Mouse (Mus musculus) embryonic fibroblast, embryonic 13.5 days (primary cell): Measurements from ENCODE around the gene Pigq. TPM values are rescaled to one million over a fixed set of nuclear protein-coding genes. Genes with fewer than 3 reads are reported as not detected.

Experiments
- H3K27ac ChIP-seq: 2 replicates; pipeline ENCODE4 v1.5.1; 2012; ENCODE audit warnings: low read length, control low read depth, inconsistent platforms; ENCODE audit not compliant: insufficient read depth
- H3K4me1 ChIP-seq: 2 replicates; pipeline ENCODE4 v1.6.1; 2011; ENCODE audit warnings: low read length; ENCODE audit not compliant: control insufficient read depth, insufficient read depth
- H3K4me3 ChIP-seq: 2 replicates; pipeline ENCODE4 v1.5.1; 2011; ENCODE audit warnings: mild to moderate bottlenecking, control low read depth, low read length; ENCODE audit not compliant: insufficient read depth
- CTCF ChIP-seq: IDR thresholded peaks from 2 replicates; pipeline ENCODE4 v1.5.1; 2011; ENCODE audit warnings: mild to moderate bottlenecking, control low read depth, low read length, moderate library complexity, borderline replicate concordance; ENCODE audit not compliant: insufficient read depth
- POLR2A ChIP-seq: IDR thresholded peaks from 2 replicates; pipeline ENCODE4 v1.6.1; 2011; ENCODE audit warnings: low read depth, mild to moderate bottlenecking, control low read depth, low read length, moderate library complexity
- polyA plus RNA-seq: library from polyadenylated mRNA; stranded (reverse); fragments of >200 nt; gene quantifications from 2 replicates; pipeline ENCODE4 v1.2.4, GENCODE M21; 2011; ENCODE audit warnings: low read depth; ENCODE audit not compliant: missing spikeins, insufficient read length

The Pigq gene
- polyA plus RNA-seq, 1 experiment: 47.8 TPM

DNA sequence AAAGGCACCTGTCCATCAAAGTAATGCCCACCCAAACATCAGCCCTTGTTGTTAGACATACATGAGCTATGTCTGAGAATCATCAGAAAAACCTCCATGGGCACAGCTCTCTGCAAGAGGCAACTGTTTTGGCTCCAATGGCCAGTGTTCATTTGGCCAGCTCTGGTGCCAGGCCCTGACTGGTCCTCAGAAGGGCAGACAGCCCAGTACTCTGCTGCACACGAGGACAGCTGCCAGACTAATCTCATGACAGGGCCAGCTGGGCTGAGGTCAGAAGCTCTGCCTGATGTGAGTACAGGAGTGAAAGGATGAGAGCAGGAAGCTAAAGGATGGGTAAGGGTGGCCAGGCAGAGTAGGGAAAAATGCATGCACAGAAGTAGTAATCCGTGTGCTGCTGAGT is 19.4 kb downstream of the Pigq start:
- TF ChIP-seq POLR2A (no peak), CTCF (no peak)
- no peak overlapping the region for H3K27ac ChIP-seq

DNA sequence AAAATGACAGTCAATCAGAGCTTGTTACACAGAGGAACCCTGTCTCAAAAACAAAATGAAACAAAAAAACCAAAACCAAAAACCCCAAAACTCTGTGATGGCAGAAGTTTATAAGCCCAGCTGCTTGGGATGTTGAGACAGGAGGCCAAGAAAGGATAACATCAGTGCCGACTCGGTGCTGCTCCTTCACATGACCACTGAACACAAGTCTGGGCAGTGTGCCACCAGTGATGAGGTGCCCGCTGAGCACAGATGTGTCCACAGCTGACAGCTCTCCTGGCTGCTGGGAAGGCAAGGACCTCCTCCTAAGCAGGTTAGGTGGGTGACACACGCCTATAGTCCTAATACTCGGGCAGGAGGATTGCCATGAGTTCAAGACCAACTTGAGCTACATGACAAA is 22.6 kb downstream of the Pigq start:
- H3K4me1 ChIP-seq: peaks cover 12% of the 10 kb centered on the region
- no peak overlapping the region for H3K27ac ChIP-seq
- TF ChIP-seq CTCF: no peak
- TF ChIP-seq POLR2A: no peak
- no peak overlapping the region for H3K4me3 ChIP-seq

More for the DNA sequence above, 19.4 kb downstream of the Pigq start:
- Histone ChIP-seq H3K4me1 (peaks cover 3% of the 10 kb centered on the region; the same call in 1 of the 2 replicates), H3K4me3 (no peak overlapping the region)

DNA sequence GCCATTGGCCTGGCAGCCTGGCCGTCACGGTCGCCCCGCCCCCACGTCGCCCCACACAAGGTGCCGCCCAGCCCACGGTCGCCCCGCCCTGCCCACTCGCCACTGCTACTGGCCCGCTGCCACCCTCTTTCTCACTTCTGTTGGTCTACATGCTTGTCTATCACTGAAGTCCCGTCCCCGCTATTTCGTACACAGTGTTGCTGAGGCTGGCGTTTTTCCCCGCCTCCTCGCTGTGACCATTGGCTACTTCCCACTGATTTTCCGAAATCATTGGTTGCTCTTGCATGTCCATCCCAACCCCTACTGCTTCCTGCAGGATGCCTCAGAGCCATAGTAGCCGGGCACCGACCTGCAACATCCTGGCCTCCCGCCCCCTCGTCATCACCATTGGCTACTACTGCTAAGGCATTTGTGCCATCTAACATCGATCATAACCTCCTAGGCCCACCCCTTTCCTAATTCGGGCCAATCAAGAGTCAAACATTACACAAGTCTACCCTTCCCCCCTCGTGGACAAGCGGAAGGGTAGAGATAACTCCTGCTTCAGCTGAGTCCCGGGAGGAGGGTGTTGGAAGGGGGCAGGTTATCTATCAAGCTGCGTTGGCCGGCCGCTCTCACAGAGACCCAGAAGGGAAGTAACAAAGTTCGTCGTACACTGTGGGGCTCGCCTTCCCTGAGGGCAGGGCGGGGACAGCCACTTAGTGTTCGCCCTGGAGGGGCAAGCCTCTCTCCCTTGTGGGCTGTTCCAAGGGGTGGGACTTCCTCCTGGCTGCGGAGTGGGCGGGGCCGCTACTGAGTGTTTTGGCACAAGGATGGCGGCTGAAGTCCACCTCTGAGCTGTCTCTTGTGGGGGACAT is 24.7 kb downstream of the Pigq start:
- TF ChIP-seq CTCF (no peak), POLR2A (peak; percentile 77; the same call in 1 of the 2 replicates)
- peak overlapping the region; percentile 89 for H3K27ac ChIP-seq
- H3K4me1 ChIP-seq: peaks cover 13% of the 10 kb centered on the region

DNA sequence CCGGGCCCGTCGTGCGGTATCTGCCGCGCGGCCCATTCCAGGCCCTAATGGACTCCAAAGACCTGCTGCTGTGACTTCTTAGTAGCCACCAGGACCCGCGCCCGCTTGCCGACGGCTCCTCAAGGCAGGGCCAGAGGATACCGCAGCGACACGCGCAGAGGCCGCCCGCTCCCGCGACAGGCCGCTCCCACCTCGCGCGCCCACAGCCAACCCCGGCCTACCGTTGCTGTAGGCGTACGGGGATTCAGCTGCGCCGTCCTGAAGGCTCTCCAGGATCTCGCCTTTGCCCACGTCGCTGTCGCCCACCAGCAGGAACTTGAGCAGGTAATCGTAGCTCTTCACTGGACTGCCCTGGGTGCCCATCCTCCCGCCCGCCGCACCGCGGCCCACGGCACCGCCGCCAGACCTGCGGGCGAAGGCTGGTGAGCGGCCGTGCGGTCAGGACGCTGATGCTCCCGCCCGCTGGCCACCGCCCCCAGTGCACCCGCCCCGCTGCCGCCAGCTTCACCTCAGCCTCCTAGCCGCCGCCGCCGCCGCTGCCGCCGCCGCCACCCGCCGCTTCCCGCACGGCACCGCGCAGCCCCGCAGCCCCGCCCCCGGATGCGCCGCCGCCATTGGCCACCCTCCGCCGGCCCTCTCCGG is 25.5 kb downstream of the Pigq start, which contains the start of gene Rab40c:
Rab40c (minus strand) TSS at position 584 of the 642 bp plus-strand sequence.
- Histone ChIP-seq H3K4me1 (peaks cover 13% of the 10 kb centered on the region), H3K27ac (peak within 1 kb of the TSS; percentile 89), H3K4me3 (peak within 1 kb of the TSS; percentile 72)
- TF ChIP-seq POLR2A (no peak; the same call in 1 of the 2 replicates), CTCF (no peak)

More for the DNA sequence above, 24.7 kb downstream of the Pigq start:
- peak overlapping the region; percentile 63 for H3K4me3 ChIP-seq

DNA sequence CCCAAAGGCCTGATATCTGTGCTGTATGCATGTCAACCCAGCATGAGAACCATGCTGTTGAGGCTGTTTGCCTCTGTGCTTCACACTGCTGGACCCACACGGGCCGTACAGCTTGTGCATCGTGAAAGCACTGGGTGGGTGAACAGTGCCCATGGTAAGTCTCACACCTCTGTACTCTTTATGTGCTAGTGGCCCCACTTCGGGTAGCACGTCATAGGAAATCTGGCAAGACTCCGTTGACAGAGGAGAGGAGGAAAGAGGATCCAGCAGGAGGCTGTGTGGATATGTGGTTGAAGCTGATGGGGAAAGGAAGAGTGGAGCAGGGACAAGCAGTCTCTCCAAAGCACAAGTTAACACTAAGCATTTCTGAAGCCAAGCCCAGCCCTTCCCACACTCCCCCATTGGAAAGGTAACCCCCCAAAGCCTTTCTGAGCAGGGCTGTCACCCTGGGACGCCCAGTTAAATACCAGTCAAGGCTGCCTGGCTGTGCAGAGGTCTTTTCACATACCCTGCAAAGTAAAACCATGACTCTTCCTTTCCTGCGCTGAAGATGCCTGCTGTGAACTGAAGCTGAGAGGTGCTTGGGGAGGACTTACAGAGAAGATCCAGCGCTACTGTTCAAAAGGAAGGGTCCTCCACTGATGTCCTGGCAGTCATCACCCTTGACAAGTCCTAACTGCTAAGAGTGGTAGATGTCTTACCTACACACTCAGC is 26.5 kb downstream of the Pigq start:
- H3K4me3 ChIP-seq: peak overlapping the region; percentile 72
- peaks cover 13% of the 10 kb centered on the region for H3K4me1 ChIP-seq
- TF ChIP-seq CTCF (no peak), POLR2A (no peak)
- H3K27ac ChIP-seq: peak overlapping the region; percentile 50

DNA sequence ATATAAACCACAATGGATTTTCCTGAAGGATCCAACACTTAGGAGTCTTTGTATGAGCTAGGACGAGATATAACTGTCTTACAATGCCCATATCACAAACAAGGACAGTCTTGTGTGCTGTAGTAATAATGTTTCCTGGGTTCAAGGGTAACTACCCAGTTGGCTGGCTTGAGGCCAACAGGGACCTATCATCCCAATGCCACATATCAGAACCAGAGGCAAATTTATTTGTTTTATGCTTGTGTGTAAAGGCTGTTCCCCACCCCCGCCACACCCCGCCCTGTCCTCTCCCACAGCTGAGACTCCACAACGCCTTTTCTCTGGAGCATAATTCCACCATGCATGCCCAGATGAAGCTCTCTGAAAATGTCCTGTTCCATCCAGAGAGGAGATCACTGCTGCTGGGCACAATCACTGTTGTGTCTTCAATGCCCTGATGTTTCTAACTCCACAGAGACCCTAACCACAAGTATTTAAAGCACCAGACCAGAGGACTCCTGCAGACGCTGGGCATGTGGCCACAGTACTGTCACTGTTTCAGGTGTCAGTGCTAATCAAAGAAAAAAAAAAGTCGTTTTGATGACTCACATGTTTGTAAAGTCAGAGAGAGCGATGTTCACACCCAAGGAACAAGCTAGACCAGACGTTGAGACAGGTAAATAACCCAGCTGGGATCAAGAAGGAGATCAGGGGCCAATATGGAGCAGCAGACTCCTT is 27.6 kb downstream of the Pigq start:
- no peak overlapping the region for H3K27ac ChIP-seq
- H3K4me1 ChIP-seq: peaks cover 13% of the 10 kb centered on the region
- TF ChIP-seq CTCF: no peak
- no peak for TF ChIP-seq POLR2A
- H3K4me3 ChIP-seq: no peak overlapping the region

DNA sequence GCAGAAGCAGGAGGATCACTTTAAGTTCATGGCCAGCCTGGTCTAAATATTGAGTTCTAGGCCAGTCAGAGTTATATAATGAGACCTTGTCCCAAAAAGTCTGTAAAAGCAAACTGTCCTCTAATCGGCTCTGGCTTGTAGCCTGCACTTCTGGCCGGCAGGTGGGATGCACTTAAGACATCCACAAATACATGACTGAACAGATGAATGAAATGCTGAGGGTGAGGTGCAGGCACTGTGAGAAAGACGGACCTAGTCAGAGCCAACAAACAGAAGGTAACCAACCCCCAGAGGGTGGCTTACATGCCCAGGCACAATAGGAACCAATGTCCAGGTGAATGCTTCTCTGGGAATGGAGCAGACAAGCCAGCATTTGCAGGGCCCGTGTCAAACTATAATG is 30.4 kb downstream of the Pigq start:
- no peak overlapping the region for H3K4me3 ChIP-seq
- TF ChIP-seq CTCF (no peak), POLR2A (no peak)
- peaks cover 10% of the 10 kb centered on the region for H3K4me1 ChIP-seq
- H3K27ac ChIP-seq: no peak overlapping the region

DNA sequence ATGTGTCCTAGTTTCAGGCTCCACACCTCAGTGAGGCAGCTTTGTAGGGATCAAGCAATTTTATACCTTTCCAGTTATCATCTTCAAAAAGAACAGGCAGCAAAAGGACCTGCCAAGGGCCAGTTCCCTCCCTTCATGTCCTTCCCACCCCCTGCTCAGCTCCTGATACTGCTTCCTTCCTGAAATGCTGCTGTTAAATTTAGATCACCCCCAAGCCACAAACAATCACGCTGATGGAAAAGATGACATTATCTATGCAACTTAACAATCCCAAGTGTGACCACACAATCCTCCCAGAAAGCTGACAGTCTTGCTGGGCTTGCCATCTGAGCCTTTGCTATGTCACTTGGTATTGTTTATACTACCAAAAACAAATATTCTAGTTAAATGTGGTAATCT is 30.9 kb downstream of the Pigq start:
- Histone ChIP-seq H3K4me1 (peaks cover 10% of the 10 kb centered on the region), H3K4me3 (no peak overlapping the region), H3K27ac (no peak overlapping the region)
- TF ChIP-seq CTCF (no peak), POLR2A (no peak)
